Mouse (Mus musculus) right cerebral cortex, adult 18-20 months (tissue): ENCODE measurements around the gene Spag6.
A peak's percentile ranks its signal among the peaks of the same experiment; 100 is the strongest.

ENCODE experiments used
- DNase-seq: peaks from one replicate; pipeline ENCODE4 v3.0.0; 2022; ENCODE audit warnings: mixed read lengths

Gene Spag6

DNA sequence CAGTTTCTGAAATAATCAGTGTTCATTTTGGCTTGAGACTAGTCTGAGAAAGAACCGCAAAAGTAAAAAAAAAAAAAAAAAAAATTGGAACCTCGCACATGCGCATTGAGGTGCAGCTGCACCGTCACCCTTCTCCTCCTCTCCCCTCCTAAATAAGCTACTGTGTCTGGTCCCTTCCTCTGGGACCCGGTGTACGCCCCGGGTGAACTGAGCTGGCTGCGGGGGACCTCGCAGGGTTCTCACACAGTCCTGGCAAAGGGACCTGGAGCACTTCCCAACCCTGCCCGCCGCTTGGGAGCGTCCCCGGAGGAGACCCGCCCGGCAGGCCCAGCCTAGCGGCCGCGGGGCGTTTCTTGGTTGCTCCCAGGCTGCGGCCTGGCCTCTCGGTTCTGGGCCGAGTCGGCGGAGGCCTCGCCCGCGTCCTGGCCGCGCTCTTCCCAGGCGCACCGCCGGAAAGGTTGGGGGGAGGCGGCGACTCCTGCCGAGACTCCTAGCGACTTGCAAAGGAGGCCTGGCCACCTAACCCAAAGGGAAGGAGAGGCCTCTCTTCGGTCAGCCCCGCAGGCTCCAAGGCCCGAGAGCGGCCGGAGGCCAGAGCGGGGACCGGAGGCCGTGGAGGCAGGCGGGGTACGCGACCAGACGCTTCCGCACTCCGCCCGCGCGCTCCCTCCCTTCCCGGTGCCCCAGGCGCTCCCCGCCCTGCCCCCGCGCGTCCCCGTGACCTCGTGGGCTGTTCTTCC, at the start of gene Spag6:
Spag6 (plus strand) TSS at position 162 of the 740 bp plus-strand sequence.
- DNase-seq, result peak; percentile 75

- no peak for DNase-seq
Observed at GRCm38 (mm10) chr2:18648563-18648962, 45.3 kb upstream of the Spag6 start.

DNA sequence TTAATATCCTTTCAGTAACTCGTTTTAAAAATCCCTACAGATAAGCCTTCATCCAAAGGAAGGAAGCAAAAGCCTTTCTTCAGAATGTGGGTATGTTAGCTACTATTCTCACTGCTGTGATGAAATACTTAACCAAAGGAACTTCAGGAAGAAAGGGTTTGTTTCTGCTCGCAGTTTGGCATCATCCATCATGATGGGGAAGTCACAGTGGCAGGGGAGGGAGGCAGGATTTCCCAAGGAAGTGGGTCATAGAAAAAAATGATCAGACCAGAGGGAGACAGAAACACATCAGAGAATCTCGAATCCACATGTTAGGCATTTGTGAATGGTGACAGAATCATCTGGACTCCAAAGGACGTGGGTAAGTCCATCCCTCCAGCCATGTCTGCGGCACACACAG, 39.0 kb upstream of the Spag6 start:
- no peak for DNase-seq

GRCm38 (mm10) chr2:18664003-18664402, 29.8 kb upstream of the Spag6 start:
- DNase-seq, result no peak

- no peak for DNase-seq
Observed at GRCm38 (mm10) chr2:18671041-18671440, 22.8 kb upstream of the Spag6 start.

GRCm38 (mm10) chr2:18672133-18672765, 21.6 kb upstream of the Spag6 start, which contains the start of gene Commd3:
TSS of gene Commd3 (plus strand) at chr2:18672384.
- peak; percentile 93 for DNase-seq

GRCm38 (mm10) chr2:18672766-18673164, 21.1 kb upstream of the Spag6 start:
- peak; percentile 11 for DNase-seq

DNA sequence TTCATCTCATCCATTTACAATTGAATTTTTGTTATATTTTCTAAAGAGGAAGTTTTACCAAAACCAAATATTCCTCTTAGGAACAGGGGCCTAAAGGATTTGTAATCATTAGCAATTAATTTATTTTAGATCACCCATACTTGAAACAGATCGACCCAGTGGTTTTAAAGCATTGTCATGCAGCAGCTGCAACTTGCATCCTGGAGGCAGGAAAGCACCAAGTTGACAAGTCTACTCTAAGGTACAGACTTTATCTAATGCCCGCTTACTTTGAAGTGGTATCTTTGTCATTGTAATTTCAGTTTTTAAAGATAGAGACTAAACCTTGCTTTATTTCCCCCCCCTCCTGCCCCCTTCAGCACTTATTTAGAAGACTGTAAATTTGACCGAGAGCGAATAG, 20.1 kb upstream of the Spag6 start:
- DNase-seq, result no peak

- DNase-seq, result no peak
Observed at GRCm38 (mm10) chr2:18674193-18674902, 19.5 kb upstream of the Spag6 start.

DNA sequence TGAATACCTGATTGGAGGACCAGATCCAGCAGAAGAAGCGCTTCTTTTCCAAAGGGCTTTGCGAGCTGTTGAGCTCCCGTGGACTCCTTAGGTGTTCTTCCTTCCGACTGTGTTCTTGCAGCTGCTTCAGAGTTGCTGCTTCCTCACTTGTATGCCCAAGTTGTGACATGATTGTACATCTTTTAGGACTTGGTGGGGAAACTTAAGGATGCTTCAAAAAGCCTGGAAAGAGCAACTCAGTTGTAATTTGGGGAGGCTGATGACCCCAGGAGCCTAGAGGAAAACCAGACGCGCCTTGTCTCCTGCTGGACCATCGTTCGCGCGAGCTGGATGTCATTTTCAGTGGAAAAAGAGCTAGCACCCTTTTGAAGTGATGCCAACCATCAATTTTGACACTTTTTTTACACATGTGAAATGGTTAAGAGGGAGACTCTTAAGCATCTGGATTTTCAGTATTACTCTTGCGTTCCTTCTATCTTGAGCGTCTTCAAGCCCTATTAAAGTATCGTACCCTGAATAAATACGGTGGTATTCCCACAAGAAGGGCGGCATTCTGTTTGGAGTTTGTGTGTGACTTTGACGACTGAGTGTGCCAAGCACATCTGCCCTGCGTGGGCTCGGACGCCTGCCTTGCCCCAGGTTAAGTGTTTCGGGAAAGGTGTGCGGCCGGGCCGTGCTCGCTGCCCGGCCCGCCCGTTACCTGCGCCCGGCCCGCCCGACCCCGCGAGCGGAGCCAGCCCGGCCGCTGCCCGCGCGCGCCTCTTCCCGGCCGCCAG, 18.0 kb upstream of the Spag6 start:
- DNase-seq, result no peak

- peak; percentile 77 for DNase-seq
Observed at GRCm38 (mm10) chr2:18676457-18676935, 17.3 kb upstream of the Spag6 start.

GRCm38 (mm10) chr2:18676936-18677491, 16.8 kb upstream of the Spag6 start, which contains the start of gene Bmi1:
TSS of gene Bmi1 (plus strand) at chr2:18677018.
- DNase-seq, result peak; percentile 65

DNA sequence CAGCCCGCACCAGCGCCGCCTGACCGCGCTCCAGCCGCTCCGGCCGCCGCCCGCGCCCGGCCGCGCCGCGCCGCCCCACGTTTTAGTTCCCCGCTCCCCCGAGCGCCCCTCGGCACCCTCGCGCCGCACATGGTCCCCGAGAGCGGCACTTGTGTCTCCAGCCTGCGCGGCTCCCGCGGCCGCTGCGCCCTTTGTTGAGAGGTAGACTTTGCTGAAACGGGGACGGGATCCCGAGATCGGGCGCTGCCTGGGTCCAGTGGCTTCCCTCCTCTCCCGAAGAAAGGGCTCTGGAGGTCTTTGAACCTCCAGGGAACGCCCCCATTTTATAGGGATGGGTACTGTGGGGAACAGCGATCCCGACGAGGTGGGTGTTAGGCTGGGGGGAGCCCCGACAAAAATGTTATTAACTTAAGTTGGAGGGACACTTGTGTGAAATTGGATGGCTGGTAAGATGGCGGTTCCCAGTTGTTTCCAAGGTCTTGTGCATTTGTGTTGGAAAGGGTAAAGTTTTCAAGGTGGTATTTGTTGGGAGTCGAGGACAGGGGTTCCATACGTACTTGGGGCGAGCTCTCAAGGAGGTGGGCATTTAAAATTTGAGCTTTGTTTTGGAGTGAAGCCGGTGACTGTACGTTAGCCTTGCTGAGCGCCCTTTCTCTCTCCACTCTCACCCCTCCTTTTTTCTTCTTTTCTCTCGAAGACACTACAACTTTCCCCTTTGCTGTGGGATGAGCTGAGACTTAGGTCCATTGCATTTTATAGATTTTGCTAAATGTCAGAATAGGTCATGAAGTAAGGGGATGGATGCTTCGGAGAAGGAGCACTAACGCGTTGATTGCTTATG, 16.0 kb upstream of the Spag6 start:
- DNase-seq, result peak; percentile 38

DNA sequence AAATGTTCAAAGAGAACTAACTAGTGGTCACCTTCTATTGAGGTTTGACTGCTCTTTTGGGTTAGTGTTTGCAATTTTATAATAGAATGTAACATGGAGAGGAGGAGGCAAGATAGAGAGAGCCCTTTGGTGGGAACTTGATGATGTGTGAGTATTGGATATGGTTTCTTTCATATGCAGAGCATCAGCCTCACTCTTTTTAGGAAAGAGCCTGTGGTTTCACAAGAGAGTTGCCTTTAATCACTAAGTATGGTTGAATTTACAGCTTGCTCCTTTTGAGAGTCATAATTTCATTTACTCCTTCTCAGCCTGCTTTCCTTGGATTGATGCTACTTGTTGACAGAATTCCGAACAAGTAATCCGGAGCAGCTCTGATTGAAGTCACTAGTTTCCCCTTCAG, 14.1 kb upstream of the Spag6 start:
- DNase-seq, result no peak

DNA sequence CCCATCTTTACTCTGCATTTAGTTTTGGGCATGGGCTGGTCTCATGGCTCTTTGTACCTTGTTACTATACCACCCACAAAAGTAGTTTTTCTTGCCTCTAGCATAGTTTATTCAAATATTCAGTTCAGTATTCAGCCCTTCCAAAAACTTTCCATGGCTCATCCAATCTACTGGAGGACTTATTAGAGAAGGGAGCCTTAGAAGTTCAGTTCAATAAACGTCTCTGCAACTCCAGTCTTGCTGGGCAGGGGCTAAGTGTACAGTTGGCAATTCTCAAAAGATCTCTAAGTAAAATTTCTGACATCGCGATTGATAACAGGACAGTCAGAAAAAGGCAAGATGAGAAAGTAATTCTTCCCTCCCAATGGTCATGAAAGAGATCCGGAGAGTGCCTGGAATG, 13.3 kb upstream of the Spag6 start:
- no peak for DNase-seq

- peak; percentile 72 for DNase-seq
Observed at GRCm38 (mm10) chr2:18680961-18681360, 12.9 kb upstream of the Spag6 start.

- DNase-seq, result no peak
Observed at GRCm38 (mm10) chr2:18684062-18684461, 9.8 kb upstream of the Spag6 start.

- DNase-seq, result no peak
Observed at GRCm38 (mm10) chr2:18686386-18686785, 7.4 kb upstream of the Spag6 start.

- DNase-seq, result no peak
Observed at GRCm38 (mm10) chr2:18686826-18687519, 6.9 kb upstream of the Spag6 start.

- no peak for DNase-seq
Observed at GRCm38 (mm10) chr2:18687671-18688170, 6.1 kb upstream of the Spag6 start.

- DNase-seq, result no peak
Observed at GRCm38 (mm10) chr2:18688286-18688685, 5.5 kb upstream of the Spag6 start.
